Comparison of ENCODE assay signal across 8 mouse cellular contexts in genomic region chr8:70755661-70756475, GRCm38 (mm10). TPM values are rescaled to one million over a fixed set of nuclear protein-coding genes. Genes with fewer than 3 reads are reported as not detected.
A peak's percentile ranks its signal among the peaks of the same experiment; 100 is the strongest.
DNase-seq lines count a peak whose midpoint lies in the region; ATAC-seq lines count a peak whose summit lies in the region.

No protein-coding gene starts in this region.

- H3K27me3 ChIP-seq in embryonic facial prominence, embryonic 13.5 days, result no peaks in the 10 kb centered on the region
- H3K27me3 ChIP-seq in heart, embryonic 15.5 days, result no peaks in the 10 kb centered on the region
- H3K27me3 ChIP-seq in midbrain, embryonic 13.5 days, result no peaks in the 10 kb centered on the region

- H3K4me1 ChIP-seq in embryonic facial prominence, embryonic 13.5 days, result peaks cover 40% of the 10 kb centered on the region
- H3K4me1 ChIP-seq in heart, embryonic 15.5 days (replicated peaks), result peaks cover 54% of the 10 kb centered on the region
- peaks cover 47% of the 10 kb centered on the region for H3K4me1 ChIP-seq in midbrain, embryonic 13.5 days (replicated peaks)

- no peak for ATAC-seq in embryonic facial prominence, embryonic 13.5 days (ENCODE audit: insufficient number of reproducible peaks, insufficient read depth, low FRiP score, low TSS enrichment, low read depth)
- ATAC-seq in heart, embryonic 15.5 days (replicated peaks; ENCODE audit: insufficient number of reproducible peaks, insufficient read depth, low FRiP score, low read depth), result no peak
- no peak for ATAC-seq in midbrain, embryonic 13.5 days

- H3K4me2 ChIP-seq in embryonic facial prominence, embryonic 13.5 days, result peak overlapping the region; percentile 95
- peak overlapping the region; percentile 93 for H3K4me2 ChIP-seq in heart, embryonic 15.5 days
- peak overlapping the region; percentile 93 for H3K4me2 ChIP-seq in midbrain, embryonic 13.5 days (replicated peaks)

- 82% methylated on average over 24 of the region's 24 CpGs for WGBS in embryonic facial prominence, embryonic 13.5 days
- 80% methylated on average over 24 of the region's 24 CpGs for WGBS in heart, embryonic 15.5 days
- 85% methylated on average over 24 of the region's 24 CpGs for WGBS in midbrain, embryonic 13.5 days

- peak overlapping the region; percentile 81 for H3K4me3 ChIP-seq in embryonic facial prominence, embryonic 13.5 days
- H3K4me3 ChIP-seq in heart, embryonic 15.5 days, result peak overlapping the region; percentile 69
- H3K4me3 ChIP-seq in midbrain, embryonic 13.5 days (replicated peaks), result peak overlapping the region; percentile 79

- no peaks in the 10 kb centered on the region for H3K9me3 ChIP-seq in embryonic facial prominence, embryonic 13.5 days
- no peaks in the 10 kb centered on the region for H3K9me3 ChIP-seq in heart, embryonic 15.5 days (replicated peaks)
- no peaks in the 10 kb centered on the region for H3K9me3 ChIP-seq in midbrain, embryonic 13.5 days

- peak overlapping the region; percentile 90 for H3K9ac ChIP-seq in embryonic facial prominence, embryonic 13.5 days
- H3K9ac ChIP-seq in heart, embryonic 15.5 days, result peak overlapping the region; percentile 77; the same call in 1 of the 2 replicates
- H3K9ac ChIP-seq in midbrain, embryonic 13.5 days (replicated peaks), result peak overlapping the region; percentile 84

- peak; percentile 17 for DNase-seq in ovary, postnatal 36 days (ENCODE audit: low spot score)
- DNase-seq in ovary, postnatal 10 days (ENCODE audit: low spot score), result no peak
- peak; percentile 37 for DNase-seq in layer of hippocampus, adult 9-11 months
- DNase-seq in yolk sac, embryonic 10.5 days (ENCODE audit: low spot score), result no peak
- no peak for DNase-seq in spleen, postnatal 14 days (ENCODE audit: low spot score in 2 of 2)

- H3K27ac ChIP-seq in embryonic facial prominence, embryonic 13.5 days, result no peak overlapping the region
- H3K27ac ChIP-seq in heart, embryonic 15.5 days, result no peak overlapping the region
- no peak overlapping the region for H3K27ac ChIP-seq in midbrain, embryonic 13.5 days

- H3K36me3 ChIP-seq in embryonic facial prominence, embryonic 13.5 days, result peaks cover 30% of the 10 kb centered on the region
- peaks cover 17% of the 10 kb centered on the region; the same call in 1 of the 2 replicates for H3K36me3 ChIP-seq in heart, embryonic 15.5 days
- peaks cover 32% of the 10 kb centered on the region for H3K36me3 ChIP-seq in midbrain, embryonic 13.5 days

RNA-seq across cellular contexts. Expression of gene Rab3a, which starts 1.4 kb away (rescaled TPM):
- 23.8 TPM in 2 replicates for polyA plus RNA-seq in embryonic facial prominence, embryonic 13.5 days (2015; fragmentation: Nextera tagmentation; extraction: Ambion mirVana)
- polyA plus RNA-seq in heart, embryonic 15.5 days (2015; fragmentation: Nextera tagmentation; extraction: Ambion mirVana), result 21.0 and 25.5 TPM in 2 replicates
- polyA plus RNA-seq in midbrain, embryonic 13.5 days (2015; fragmentation: Nextera tagmentation; extraction: Ambion mirVana), result 261 and 275 TPM in 2 replicates

RNA-seq across cellular contexts. Expression of gene Mpv17l2, which starts 4.9 kb away (rescaled TPM):
- polyA plus RNA-seq in embryonic facial prominence, embryonic 13.5 days (2015; fragmentation: Nextera tagmentation; extraction: Ambion mirVana), result 29.3 and 36.7 TPM in 2 replicates
- polyA plus RNA-seq in heart, embryonic 15.5 days (2015; fragmentation: Nextera tagmentation; extraction: Ambion mirVana), result 43.0 and 45.2 TPM in 2 replicates
- polyA plus RNA-seq in midbrain, embryonic 13.5 days (2015; fragmentation: Nextera tagmentation; extraction: Ambion mirVana), result 36.2 and 38.4 TPM in 2 replicates

RNA-seq across cellular contexts. Expression of gene Pik3r2, which starts 20.6 kb away (rescaled TPM):
- 76.8 and 85.4 TPM in 2 replicates for polyA plus RNA-seq in embryonic facial prominence, embryonic 13.5 days (2015; fragmentation: Nextera tagmentation; extraction: Ambion mirVana)
- polyA plus RNA-seq in heart, embryonic 15.5 days (2015; fragmentation: Nextera tagmentation; extraction: Ambion mirVana), result 28.0 and 45.8 TPM in 2 replicates
- polyA plus RNA-seq in midbrain, embryonic 13.5 days (2015; fragmentation: Nextera tagmentation; extraction: Ambion mirVana), result 78.9 and 87.2 TPM in 2 replicates

RNA-seq across cellular contexts. Expression of gene Pde4c, which starts 32.3 kb away (rescaled TPM):
- 0.13 and 0.14 TPM in 2 replicates for polyA plus RNA-seq in embryonic facial prominence, embryonic 13.5 days (2015; fragmentation: Nextera tagmentation; extraction: Ambion mirVana)
- 0.19 and 0.32 TPM in 2 replicates for polyA plus RNA-seq in heart, embryonic 15.5 days (2015; fragmentation: Nextera tagmentation; extraction: Ambion mirVana)
- polyA plus RNA-seq in midbrain, embryonic 13.5 days (2015; fragmentation: Nextera tagmentation; extraction: Ambion mirVana), result 0.15 and 0.28 TPM in 2 replicates

RNA-seq across cellular contexts. Expression of gene Gm3336, which starts 37.5 kb away (rescaled TPM):
- not detected in 2 replicates for polyA plus RNA-seq in embryonic facial prominence, embryonic 13.5 days (2015; fragmentation: Nextera tagmentation; extraction: Ambion mirVana)
- not detected in 2 replicates for polyA plus RNA-seq in heart, embryonic 15.5 days (2015; fragmentation: Nextera tagmentation; extraction: Ambion mirVana)
- not detected in 2 replicates for polyA plus RNA-seq in midbrain, embryonic 13.5 days (2015; fragmentation: Nextera tagmentation; extraction: Ambion mirVana)

Comparison
In these comparisons a context has a peak if more than half of its experiments do, and no peak if none do; other contexts are left out.
1. DNase-seq: peak in ovary, postnatal 36 days (single experiment) and layer of hippocampus, adult 9-11 months (single experiment); none in ovary, postnatal 10 days (single experiment), yolk sac, embryonic 10.5 days (single experiment) and spleen, postnatal 14 days (0 of 2).
2. Peak in every context shown above with its lines, with median percentiles within 50 percentile points of each other: H3K4me2 ChIP-seq, H3K4me3 ChIP-seq and H3K9ac ChIP-seq.